Mouse (Mus musculus) neutrophil, adult 5-6 weeks (primary cell): ENCODE results near the gene Tmem239. TPM values are rescaled to one million over a fixed set of nuclear protein-coding genes. Genes with fewer than 3 reads are reported as not detected.
"Not testable (repeated sequence)": the region's sequence is repeated elsewhere in the genome, so short reads cannot be mapped to it uniquely, and the experiment has no call there.

Experiments used
- ATAC-seq: fragments of 151-379, 151-347 bp; 2 replicates; pipeline ENCODE4 v1.8.0; 2017; ENCODE audit warnings: mild to moderate bottlenecking, moderate TSS enrichment; ENCODE audit not compliant: insufficient number of reproducible peaks, poor library complexity, low FRiP score, severe bottlenecking; ENCODE audit errors: extremely low read depth
- total RNA-seq: library from RNA; stranded (forward); fragments of 200-1000 nt; gene quantifications from 2 replicates; pipeline ENCODE4 v1.2.3, GENCODE M21; 2017

The Tmem239 gene
- not detected in 2 replicates for total RNA-seq

DNA sequence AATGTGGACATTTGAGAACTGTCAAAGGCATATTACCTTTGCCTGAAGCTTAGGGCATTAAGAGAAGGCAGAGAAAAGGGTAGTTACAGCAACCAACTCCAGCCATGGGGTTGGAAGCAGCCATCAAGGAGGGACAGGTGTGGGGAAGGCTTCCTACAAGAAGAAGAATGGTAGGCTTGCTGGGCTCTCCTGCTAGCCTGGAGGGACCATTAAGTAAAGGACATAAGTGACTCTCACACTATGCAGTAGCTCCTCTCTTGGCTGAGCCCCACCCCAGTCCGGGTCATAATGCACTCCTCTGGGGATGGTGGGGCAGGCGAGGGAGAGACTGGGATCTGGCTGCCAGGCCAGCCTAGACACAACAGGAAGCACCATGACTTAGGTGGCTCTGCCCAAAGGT, at the start of gene Tmem239:
Gene Tmem239 (plus strand): TSS at position 301 of the 400 bp plus-strand sequence.
- no peak for ATAC-seq

DNA sequence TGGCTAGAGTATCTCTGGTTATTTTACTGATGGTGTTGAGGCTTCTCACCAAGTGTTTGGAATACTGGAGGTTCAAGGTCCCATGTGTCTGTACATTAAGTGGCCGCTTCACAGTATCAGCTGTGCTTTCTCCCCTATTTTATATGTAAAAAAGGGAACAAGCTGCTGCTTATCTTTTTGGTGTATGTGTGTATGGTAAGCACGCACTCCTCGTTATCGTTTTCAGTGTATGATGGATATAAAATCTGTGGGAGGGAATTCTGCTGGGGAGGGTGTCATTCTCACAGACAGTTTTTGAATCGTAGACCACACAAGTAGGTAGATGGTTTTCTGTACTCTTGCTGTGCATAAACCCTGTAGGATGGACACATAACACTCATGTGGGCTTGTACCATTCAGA, 48.7 kb upstream of the Tmem239 start:
- no peak for ATAC-seq

- ATAC-seq = no peak
Observed at GRCm38 (mm10) chr2:130358852-130359251, 47.4 kb upstream of the Tmem239 start.

- ATAC-seq = no peak
Observed at GRCm38 (mm10) chr2:130362511-130363026, 43.7 kb upstream of the Tmem239 start.

DNA sequence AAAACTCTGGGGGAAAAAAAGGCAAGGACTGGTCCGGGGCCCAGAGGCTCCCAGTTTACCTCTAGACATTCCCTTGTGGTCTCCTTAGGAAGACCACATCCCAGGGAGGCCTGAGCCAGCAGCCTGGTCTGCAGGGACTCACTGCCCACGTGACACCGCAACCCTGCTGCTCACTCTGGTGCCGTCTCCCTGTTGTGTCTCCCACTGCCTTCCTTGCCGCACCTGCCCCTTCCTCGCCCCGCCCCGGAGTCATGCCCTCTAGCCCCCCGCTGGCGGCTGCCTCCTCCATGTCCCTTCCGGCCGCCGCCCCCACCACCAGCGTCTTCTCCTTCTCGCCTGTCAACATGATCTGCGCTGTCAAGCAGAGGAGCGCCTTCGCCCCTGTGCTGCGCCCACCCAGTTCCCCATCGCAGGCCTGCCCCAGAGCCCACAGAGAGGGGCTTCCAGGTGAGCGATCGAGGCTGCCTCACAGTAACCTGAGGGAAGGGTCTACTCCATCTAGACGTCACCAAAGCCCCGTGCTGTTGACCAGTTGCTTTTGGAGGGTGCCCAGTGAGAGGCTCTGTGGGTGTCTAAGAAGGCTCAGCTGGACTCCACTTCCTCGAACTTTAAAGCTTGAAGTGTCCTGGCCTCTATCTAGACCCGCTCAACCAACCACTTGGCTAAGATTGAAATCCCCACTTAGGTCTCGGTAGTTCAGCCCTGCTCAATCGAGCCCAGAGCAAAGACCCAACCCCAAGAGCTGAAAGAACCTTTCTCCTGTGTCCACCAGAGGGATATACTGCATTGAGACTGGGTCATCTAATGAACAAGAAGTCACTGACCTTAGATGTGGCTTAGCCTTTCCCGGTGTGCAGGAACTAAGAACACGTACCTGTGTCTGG, 40.8 kb upstream of the Tmem239 start:
- ATAC-seq = no peak

- ATAC-seq = no peak
Observed at GRCm38 (mm10) chr2:130367386-130367785, 38.9 kb upstream of the Tmem239 start.

DNA sequence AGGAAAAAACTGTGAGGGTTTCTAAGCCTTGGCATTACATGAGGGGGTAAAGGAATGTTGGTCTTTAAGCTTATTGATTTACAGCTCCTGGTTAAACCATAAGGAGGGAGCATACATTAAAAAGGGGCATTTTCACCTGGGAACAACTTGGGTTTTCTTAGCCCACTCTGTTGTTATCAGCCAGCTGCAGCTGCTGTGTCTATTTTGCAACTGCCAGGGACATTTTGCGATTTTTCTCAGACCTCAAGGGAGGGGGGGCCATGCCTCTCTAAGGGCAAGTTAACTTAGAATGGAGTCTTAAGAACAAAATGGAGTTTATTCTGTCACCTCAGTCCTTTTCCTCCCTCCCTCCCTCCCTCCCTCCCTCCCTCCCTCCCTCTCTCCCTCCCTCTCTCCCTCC, 33.3 kb upstream of the Tmem239 start:
- ATAC-seq = not testable (repeated sequence)

- no peak for ATAC-seq
Observed at GRCm38 (mm10) chr2:130374951-130375350, 31.3 kb upstream of the Tmem239 start.

GRCm38 (mm10) chr2:130383205-130383604, 23.1 kb upstream of the Tmem239 start:
- ATAC-seq = no peak

- ATAC-seq = no peak
Observed at GRCm38 (mm10) chr2:130383895-130384294, 22.4 kb upstream of the Tmem239 start.

DNA sequence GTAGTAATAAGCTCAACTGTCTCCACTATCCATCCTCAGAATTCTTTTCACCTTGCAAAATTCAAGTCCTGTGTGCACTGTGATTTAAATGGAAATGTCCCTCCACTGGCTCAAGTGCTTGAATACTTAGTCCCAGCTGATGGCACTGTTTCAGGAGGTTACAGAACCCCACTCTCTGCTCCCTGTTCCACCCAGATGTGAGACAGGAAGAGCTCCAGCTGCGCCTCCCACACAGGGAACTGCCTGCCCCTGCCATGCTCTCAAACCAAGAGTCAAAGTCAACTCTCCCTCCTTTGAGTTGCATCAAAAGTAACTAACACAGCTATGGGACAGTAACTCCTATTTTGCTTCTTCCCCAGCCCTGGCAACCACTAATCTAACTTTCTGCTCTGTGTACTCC, 20.1 kb upstream of the Tmem239 start:
- no peak for ATAC-seq

DNA sequence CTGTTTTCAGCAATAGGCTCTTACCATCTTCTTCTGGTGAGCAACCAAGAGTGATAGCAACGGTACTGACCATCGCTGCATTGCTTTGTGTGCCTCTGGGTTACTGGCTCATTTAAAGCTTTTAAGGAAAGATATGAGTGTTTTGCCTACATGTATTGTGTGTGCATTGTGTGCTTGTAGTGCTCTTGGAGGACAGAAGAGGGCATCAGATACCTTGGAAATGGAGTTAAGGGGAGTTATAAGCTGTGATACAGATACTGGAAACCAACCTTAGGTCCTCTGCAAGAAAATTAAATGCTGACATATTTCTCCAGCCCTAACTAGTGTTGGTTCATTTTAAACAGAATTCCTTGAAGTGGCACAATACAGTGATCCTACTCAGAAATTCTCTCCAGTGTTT, 17.5 kb upstream of the Tmem239 start:
- no peak for ATAC-seq

GRCm38 (mm10) chr2:130390993-130391625, 15.2 kb upstream of the Tmem239 start:
- ATAC-seq = no peak

DNA sequence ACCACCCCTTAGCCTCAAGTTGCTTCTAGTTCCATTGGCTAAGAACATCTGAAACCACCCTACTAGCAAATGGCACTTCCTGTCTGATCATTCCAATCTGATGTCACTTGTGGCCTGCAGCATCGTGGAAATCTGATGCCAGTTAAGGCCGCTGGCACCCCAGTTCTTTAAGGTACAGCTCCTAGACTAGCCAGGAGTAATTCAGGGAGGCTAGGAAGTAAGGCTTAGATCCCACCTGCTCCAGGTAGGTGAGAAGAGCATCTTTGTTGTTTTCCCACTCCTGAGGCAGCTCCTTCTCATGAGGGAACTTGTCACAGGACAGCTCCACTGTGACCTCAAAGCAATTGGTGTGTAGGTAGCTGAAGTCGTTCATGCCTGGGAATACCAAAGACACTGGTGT, 13.4 kb upstream of the Tmem239 start:
- ATAC-seq = no peak

DNA sequence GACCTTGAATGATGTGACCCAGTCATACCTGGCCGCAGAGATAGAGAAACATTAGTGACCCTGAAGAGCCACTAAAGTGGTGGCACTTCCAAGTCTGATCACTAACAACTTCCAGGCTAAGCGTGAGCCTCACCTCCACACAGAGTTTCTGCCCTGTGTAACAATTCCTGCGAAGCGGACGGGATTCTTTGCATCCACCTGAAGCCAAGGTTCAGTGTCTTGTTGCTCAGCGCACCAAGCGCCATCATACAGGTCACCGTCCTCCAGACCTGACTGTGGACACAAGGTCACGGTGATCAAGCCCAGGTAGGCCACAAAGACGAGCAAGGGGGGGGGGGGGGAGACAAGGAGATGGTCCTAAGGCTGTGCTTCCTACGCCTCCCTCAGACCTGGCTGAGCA, 10.6 kb upstream of the Tmem239 start:
- ATAC-seq = no peak

DNA sequence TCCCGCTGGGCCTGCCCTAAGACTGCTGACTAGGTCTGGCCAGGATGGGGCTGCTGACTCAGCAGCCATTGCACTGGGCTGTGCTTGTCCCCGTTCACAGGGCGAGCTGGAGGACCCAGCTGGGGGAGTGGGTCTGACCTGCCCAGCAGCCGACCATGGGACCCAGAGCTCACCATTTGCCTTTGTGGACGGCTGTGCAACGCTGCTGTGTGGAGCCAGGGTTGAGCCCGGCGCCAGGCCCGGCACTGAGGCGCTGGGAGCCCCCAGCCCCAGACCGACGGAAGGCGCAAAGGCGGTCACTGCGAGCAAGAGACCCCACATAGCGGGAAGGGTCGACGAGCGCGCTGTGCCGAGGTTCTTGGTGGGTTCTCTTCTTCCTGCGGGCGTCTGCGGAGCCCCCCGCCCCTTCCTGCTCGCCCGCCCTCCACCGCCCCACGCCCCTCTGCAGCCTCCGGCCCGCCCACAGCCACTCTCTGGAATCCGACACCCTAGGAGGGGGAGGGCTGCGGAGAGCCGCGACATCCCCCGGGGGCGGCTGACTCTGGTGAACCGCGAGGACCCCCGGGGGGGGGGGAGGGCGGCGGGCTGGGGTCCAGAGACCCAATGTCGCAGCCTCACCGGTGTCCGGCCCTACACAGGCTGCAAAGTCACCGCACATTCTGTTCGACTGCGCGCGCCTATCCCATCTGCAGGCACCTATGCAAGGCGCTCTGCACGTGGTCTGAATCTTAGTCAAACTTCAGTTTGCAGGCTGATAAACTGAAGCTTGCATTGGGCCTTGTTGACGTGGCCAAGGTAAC, 8.9 kb upstream of the Tmem239 start, which contains the start of gene Cpxm1:
Gene Cpxm1 (minus strand): TSS at position 389 of the 800 bp plus-strand sequence.
- no peak for ATAC-seq

GRCm38 (mm10) chr2:130398091-130398490, 8.2 kb upstream of the Tmem239 start:
- ATAC-seq = no peak

GRCm38 (mm10) chr2:130400046-130400445, 6.2 kb upstream of the Tmem239 start:
- ATAC-seq = no peak

DNA sequence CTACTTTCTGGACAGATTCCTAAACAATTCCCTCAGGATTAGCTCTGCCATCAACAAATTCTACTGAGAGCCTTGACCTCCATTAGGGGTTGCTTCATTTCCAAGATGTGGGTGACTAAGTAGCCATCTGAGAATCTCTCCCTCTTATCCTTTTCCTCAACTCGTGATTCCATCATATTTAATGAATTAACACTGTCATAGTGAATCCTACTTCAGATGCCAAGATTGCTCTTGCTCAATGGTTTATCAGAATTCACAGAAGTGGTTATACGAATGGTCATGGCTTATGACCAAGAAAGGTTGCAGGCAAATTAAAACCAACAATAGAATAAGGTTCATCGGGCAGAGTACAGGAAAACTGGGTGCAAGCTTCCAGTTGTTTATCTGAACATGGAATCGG, 4.4 kb upstream of the Tmem239 start:
- no peak for ATAC-seq
